Comparison of ENCODE assay signal across 14 mouse cellular contexts in genomic region chr10:3396008-3396795, GRCm38 (mm10). TPM values are rescaled to one million over a fixed set of nuclear protein-coding genes. Genes with fewer than 3 reads are reported as not detected.
DNase-seq lines count a peak whose midpoint lies in the region; ATAC-seq and TF ChIP-seq lines count a peak whose summit lies in the region.
"Had no signal": no experiment of that assay in that cellular context is flagged by ENCODE, and none has a peak within 500 bp of the region (broad histone marks: within the 10 kb centered on the region; RNA-seq: fewer than 3 reads in every experiment).

No protein-coding gene starts in this region.

- H3K27me3 ChIP-seq in midbrain, postnatal 0 days (ENCODE audit: insufficient read depth, low read length) = no peaks in the 10 kb centered on the region
- H3K27me3 ChIP-seq in midbrain, embryonic 15.5 days (replicated peaks) = no peaks in the 10 kb centered on the region
- H3K27me3 ChIP-seq in heart, embryonic 13.5 days (replicated peaks) = no peaks in the 10 kb centered on the region
- no peaks in the 10 kb centered on the region for H3K27me3 ChIP-seq in myocyte (ENCODE audit: control insufficient read depth, insufficient read depth, insufficient read length)
- H3K27me3 ChIP-seq: limb, embryonic 12.5 days had no signal

- WGBS in midbrain, postnatal 0 days = 71% methylated on average over 10 of the region's 10 CpGs
- WGBS in midbrain, embryonic 15.5 days = 75% methylated on average over 10 of the region's 10 CpGs
- whole genome bisulfite sequencing in heart, embryonic 13.5 days = 45% methylated on average over 10 of the region's 10 CpGs

- no peaks in the 10 kb centered on the region for H3K9me3 ChIP-seq in midbrain, postnatal 0 days (ENCODE audit: low read length)
- H3K9me3 ChIP-seq in midbrain, embryonic 15.5 days = no peaks in the 10 kb centered on the region
- H3K9me3 ChIP-seq in heart, embryonic 13.5 days = no peaks in the 10 kb centered on the region
- H3K9me3 ChIP-seq: limb, embryonic 12.5 days had no signal

- H3K4me2 ChIP-seq in midbrain, postnatal 0 days (ENCODE audit: low read depth, low read length, poor library complexity, severe bottlenecking) = no peak overlapping the region
- H3K4me2 ChIP-seq in midbrain, embryonic 15.5 days = no peak overlapping the region
- H3K4me2 ChIP-seq in heart, embryonic 13.5 days = peak overlapping the region; percentile 45
- H3K4me2 ChIP-seq in myocyte (ENCODE audit: low read depth) = peak overlapping the region; percentile 45
- H3K4me2 ChIP-seq: limb, embryonic 12.5 days had no signal

- intact Hi-C loops in gastrocnemius, adult 2 months (cut with DNase I) = no loop called here

- H3K27ac ChIP-seq in gastrocnemius, adult 2 months = peak overlapping the region; percentile 82
- no peak overlapping the region for H3K27ac ChIP-seq in midbrain, postnatal 0 days (ENCODE audit: low read depth, low read length)
- no peak overlapping the region for H3K27ac ChIP-seq in midbrain, embryonic 15.5 days
- H3K27ac ChIP-seq in heart, embryonic 13.5 days (replicated peaks) = peak overlapping the region; percentile 86
- H3K27ac ChIP-seq: limb, embryonic 12.5 days had no signal

- ATAC-seq in midbrain, postnatal 0 days (ENCODE audit: low FRiP score) = 0 out of 2 replicates have a peak, but pooled peaks have one; percentile 18
- no peak for ATAC-seq in midbrain, embryonic 15.5 days (replicated peaks)
- no peak for ATAC-seq in heart, embryonic 13.5 days (ENCODE audit: extremely low read depth, insufficient number of reproducible peaks, low FRiP score, low TSS enrichment)
- ATAC-seq: intestine, postnatal 0 days had no signal

- no peak overlapping the region for H3ac ChIP-seq in myocyte (ENCODE audit: control insufficient read depth, insufficient read length)

- DNase-seq in gastrocnemius, adult 2 months = peak; percentile 43
- DNase-seq in gastrocnemius, postnatal 25 days = no peak
- peak; percentile 61 for DNase-seq in midbrain, postnatal 0 days (ENCODE audit: low spot score)
- DNase-seq in frontal cortex, adult 2 months (ENCODE audit: extremely low spot score in 1 of 2, low spot score in 1 of 2) = no peak
- DNase-seq in ovary, postnatal 10 days (ENCODE audit: low spot score) = no peak
- DNase-seq: adrenal gland, postnatal 25 days; kidney, postnatal 14 days; thymus, adult 2 months had no signal

- H3K9ac ChIP-seq in midbrain, postnatal 0 days (replicated peaks; ENCODE audit: low read length, poor library complexity, severe bottlenecking) = no peak overlapping the region
- no peak overlapping the region for H3K9ac ChIP-seq in midbrain, embryonic 15.5 days
- peak overlapping the region; percentile 38; the same call in 1 of the 2 replicates for H3K9ac ChIP-seq in heart, embryonic 13.5 days
- H3K9ac ChIP-seq: limb, embryonic 12.5 days had no signal

- no peaks in the 10 kb centered on the region for H3K36me3 ChIP-seq in midbrain, postnatal 0 days (ENCODE audit: insufficient read depth, low read length)
- H3K36me3 ChIP-seq in midbrain, embryonic 15.5 days (replicated peaks) = no peaks in the 10 kb centered on the region
- H3K36me3 ChIP-seq in heart, embryonic 13.5 days = no peaks in the 10 kb centered on the region
- no peaks in the 10 kb centered on the region for H3K36me3 ChIP-seq in myocyte (ENCODE audit: control insufficient read depth, insufficient read depth)
- H3K36me3 ChIP-seq: limb, embryonic 12.5 days had no signal

- TF ChIP-seq POLR2A in myocyte (IDR thresholded peaks at IDR 0.05; ENCODE audit: insufficient read length, low read depth) = no peak

- no peak for TF ChIP-seq CTCF in gastrocnemius, adult 2 months (IDR thresholded peaks at IDR 0.05)
- TF ChIP-seq CTCF in midbrain, postnatal 0 days (IDR thresholded peaks at IDR 0.05) = no peak

- peak overlapping the region; percentile 29 for H3K4me3 ChIP-seq in gastrocnemius, adult 2 months
- H3K4me3 ChIP-seq in midbrain, postnatal 0 days (ENCODE audit: low read depth, low read length) = no peak overlapping the region
- no peak overlapping the region for H3K4me3 ChIP-seq in midbrain, embryonic 15.5 days
- H3K4me3 ChIP-seq in heart, embryonic 13.5 days = no peak overlapping the region
- H3K4me3 ChIP-seq in myocyte = no peak overlapping the region
- H3K4me3 ChIP-seq: limb, embryonic 12.5 days had no signal

- no peaks in the 10 kb centered on the region for H3K79me2 ChIP-seq in myocyte (ENCODE audit: control insufficient read depth, insufficient read depth)

- peaks cover 3% of the 10 kb centered on the region; the same call in 1 of the 2 replicates for H3K4me1 ChIP-seq in midbrain, postnatal 0 days (ENCODE audit: insufficient read depth, low read length)
- H3K4me1 ChIP-seq in midbrain, embryonic 15.5 days = no peaks in the 10 kb centered on the region
- H3K4me1 ChIP-seq in heart, embryonic 13.5 days = peaks cover 72% of the 10 kb centered on the region
- H3K4me1 ChIP-seq: limb, embryonic 12.5 days had no signal

TF ChIP-seq in myocyte, 11 proteins besides CTCF, POLR2A, EP300 and RAD21:
- TF ChIP-seq CEBPB (IDR thresholded peaks at IDR 0.05; ENCODE audit: insufficient read depth, poor library complexity, severe bottlenecking) (no peak), SRF (IDR thresholded peaks at IDR 0.05; ENCODE audit: control insufficient read depth, insufficient read length, low read depth) (no peak), MAX (IDR thresholded peaks at IDR 0.05; ENCODE audit: low read depth) (no peak), USF1 (IDR thresholded peaks at IDR 0.05; ENCODE audit: low read depth) (no peak), MYOG (IDR thresholded peaks at IDR 0.05; ENCODE audit: control insufficient read depth in 1 of 3, insufficient read depth in 1 of 3, insufficient read length in 2 of 3, low read depth in 2 of 3) (no peak), TCF3 (IDR thresholded peaks at IDR 0.05; ENCODE audit: insufficient read length, low read depth) (no peak), REST (IDR thresholded peaks at IDR 0.05; ENCODE audit: insufficient read depth, insufficient read length) (no peak), TCF12 (IDR thresholded peaks at IDR 0.05; ENCODE audit: insufficient read depth, poor library complexity, severe bottlenecking) (no peak), E2F4 (IDR thresholded peaks at IDR 0.05; ENCODE audit: insufficient read depth) (no peak), MYOD1 (IDR thresholded peaks at IDR 0.05; ENCODE audit: control insufficient read depth in 1 of 3, insufficient read length in 2 of 3, low read depth in 2 of 3) (no peak), POLR2AphosphoS2 (IDR thresholded peaks at IDR 0.05; ENCODE audit: insufficient read length, low read depth) (no peak)

RNA-seq across cellular contexts. Expression of gene Ppp1r14c, which starts 30.3 kb away (rescaled TPM):
- total RNA-seq in gastrocnemius, adult 2 months (2021) = 10 to 100 TPM; 78.5 to 82.6 TPM
- total RNA-seq in gastrocnemius, postnatal 25 days (2021) = 100 to 1,000 TPM in 1 of 2 experiments, 10 to 100 TPM in 1; 72.6 to 105 TPM
- 62.1 and 66.5 TPM in 2 replicates for total RNA-seq in midbrain, postnatal 0 days (2014; rRNA removed)
- 70.3 and 72.1 TPM in 2 replicates for polyA plus RNA-seq in midbrain, postnatal 0 days (2015; fragmentation: Nextera tagmentation; extraction: Ambion mirVana)
- polyA plus RNA-seq in midbrain, embryonic 15.5 days (2015; fragmentation: Nextera tagmentation; extraction: Ambion mirVana) = 44.7 and 46.6 TPM in 2 replicates
- 189 and 199 TPM in 2 replicates for polyA plus RNA-seq in heart, embryonic 13.5 days (2015; fragmentation: Nextera tagmentation; extraction: Ambion mirVana)
- 5.0 TPM for polyA plus RNA-seq in myocyte (2012; fragmentation: generic; extraction: Trizol)
- 15.7 and 16.5 TPM in 2 replicates for polyA plus RNA-seq in frontal cortex, adult 2 months (2012; rRNA removed)
- total RNA-seq: MEL had no signal

Comparison
In these comparisons a context has a peak if more than half of its experiments do, and no peak if none do; other contexts are left out.
1. DNase-seq: peak in gastrocnemius, adult 2 months (single experiment) and midbrain, postnatal 0 days (single experiment); none in gastrocnemius, postnatal 25 days (single experiment), frontal cortex, adult 2 months (0 of 2) and ovary, postnatal 10 days (single experiment).
2. H3K27ac ChIP-seq: peak in gastrocnemius, adult 2 months (single experiment) and heart, embryonic 13.5 days (single experiment); none in midbrain, postnatal 0 days (single experiment) and midbrain, embryonic 15.5 days (single experiment).
3. H3K4me2 ChIP-seq: peak in heart, embryonic 13.5 days (single experiment) and myocyte (single experiment); none in midbrain, postnatal 0 days (single experiment) and midbrain, embryonic 15.5 days (single experiment).